Mouse (Mus musculus): ENCODE results near the gene Hoxb4.

The Hoxb4 gene

GRCm38 (mm10) chr11:96298895-96299667, 19.0 kb upstream of the Hoxb4 start:
- DNase-seq (ENCODE audit: low spot score): no peak

GRCm38 (mm10) chr11:96299781-96300180, 18.3 kb upstream of the Hoxb4 start:
- no peak for DNase-seq (ENCODE audit: low spot score)

GRCm38 (mm10) chr11:96300354-96301063, 17.6 kb upstream of the Hoxb4 start:
- no peak for DNase-seq (ENCODE audit: low spot score)

- no peak for DNase-seq (ENCODE audit: low spot score)
These were observed 17.0 kb upstream of the Hoxb4 start for GRCm38 (mm10) chr11:96301064-96301431.

GRCm38 (mm10) chr11:96301837-96302236, 16.2 kb upstream of the Hoxb4 start:
- DNase-seq (ENCODE audit: low spot score): no peak

GRCm38 (mm10) chr11:96302381-96303150, 15.5 kb upstream of the Hoxb4 start:
- DNase-seq (ENCODE audit: low spot score): no peak

- no peak for DNase-seq (ENCODE audit: low spot score)
These were observed 14.6 kb upstream of the Hoxb4 start, which contains the start of gene Hoxb5 for GRCm38 (mm10) chr11:96303151-96304099. TSS of gene Hoxb5 (plus strand) at chr11:96303336.

GRCm38 (mm10) chr11:96304381-96305195, 13.5 kb upstream of the Hoxb4 start:
- DNase-seq (ENCODE audit: low spot score): no peak

- DNase-seq (ENCODE audit: low spot score): no peak
These were observed 12.4 kb upstream of the Hoxb4 start for GRCm38 (mm10) chr11:96305505-96306182.

- DNase-seq (ENCODE audit: low spot score): no peak
These were observed 11.7 kb upstream of the Hoxb4 start for GRCm38 (mm10) chr11:96306183-96306907.

- no peak for DNase-seq (ENCODE audit: low spot score)
These were observed 11.2 kb upstream of the Hoxb4 start for GRCm38 (mm10) chr11:96306908-96307269.

- DNase-seq (ENCODE audit: low spot score): no peak
These were observed 9.3 kb upstream of the Hoxb4 start for GRCm38 (mm10) chr11:96308763-96309162.

- DNase-seq (ENCODE audit: low spot score): no peak
These were observed 8.8 kb upstream of the Hoxb4 start for GRCm38 (mm10) chr11:96309288-96309687.

GRCm38 (mm10) chr11:96310183-96310938, 7.7 kb upstream of the Hoxb4 start:
- no peak for DNase-seq (ENCODE audit: low spot score)

GRCm38 (mm10) chr11:96311097-96311496, 7.0 kb upstream of the Hoxb4 start:
- no peak for DNase-seq (ENCODE audit: low spot score)

GRCm38 (mm10) chr11:96311520-96312417, 6.3 kb upstream of the Hoxb4 start:
- DNase-seq (ENCODE audit: low spot score): no peak

GRCm38 (mm10) chr11:96313134-96313533, 4.9 kb upstream of the Hoxb4 start:
- DNase-seq (ENCODE audit: low spot score): no peak

Measured in c-Kit-positive CD71-positive TER-119-positive erythroid progenitor cells, embryonic 14.5 days (primary cell).